Mouse (Mus musculus) common myeloid progenitor, adult 5-6 weeks (primary cell): ENCODE results near the gene Bckdha. TPM values are rescaled to one million over a fixed set of nuclear protein-coding genes. Genes with fewer than 3 reads are reported as not detected.

ENCODE experiments used
- total RNA-seq: library from RNA; stranded (forward); fragments of 200-1000, 187-1606 nt; gene quantifications from 2 replicates; pipeline ENCODE4 v1.2.3, GENCODE M21; 2017

Bckdha gene
- total RNA-seq, 1 experiment from 2014 or later = 43.8 TPM

Other genes starting within 250 kb of the Bckdha start
- not detected in 2 replicates for gene Cxcl17, start 246.1 kb downstream of the Bckdha start, total RNA-seq
- 4.4 and 6.9 TPM in 2 replicates for gene Ceacam1, start 181.4 kb downstream of the Bckdha start, total RNA-seq
- not detected in 2 replicates for gene Ceacam2, start 119.1 kb downstream of the Bckdha start, total RNA-seq
- gene Erich4, start 43.1 kb downstream of the Bckdha start, total RNA-seq = not detected in 2 replicates
- gene Dmac2, start 39.6 kb downstream of the Bckdha start, total RNA-seq = 37.2 and 42.5 TPM in 2 replicates
- gene B3gnt8, start 32.3 kb downstream of the Bckdha start, total RNA-seq = 3.4 and 4.2 TPM in 2 replicates
- 55.1 and 57.4 TPM in 2 replicates for gene Exosc5, start 183 bp upstream of the Bckdha start, total RNA-seq
- 0.46 and 0.87 TPM in 2 replicates for gene Tmem91, start 16.2 kb upstream of the Bckdha start, total RNA-seq
- gene B9d2, start 21.8 kb upstream of the Bckdha start, total RNA-seq = 39.3 and 60.3 TPM in 2 replicates
- gene Tgfb1, start 28.0 kb upstream of the Bckdha start, total RNA-seq = 47.9 and 84.6 TPM in 2 replicates
- gene Ccdc97, start 60.1 kb upstream of the Bckdha start, total RNA-seq = 11.9 and 17.5 TPM in 2 replicates
- 128 and 173 TPM in 2 replicates for gene Hnrnpul1, start 95.8 kb upstream of the Bckdha start, total RNA-seq
- gene Axl, start 129.7 kb upstream of the Bckdha start, total RNA-seq = 0.96 and 4.0 TPM in 2 replicates
- 0.27 and 0.29 TPM in 2 replicates for gene Cyp2s1, start 157.9 kb upstream of the Bckdha start, total RNA-seq
- not detected in 2 replicates for gene Cyp2b10, start 238.6 kb upstream of the Bckdha start, total RNA-seq